ENCODE assay signal across 17 mouse cellular contexts in the genomic region with DNA sequence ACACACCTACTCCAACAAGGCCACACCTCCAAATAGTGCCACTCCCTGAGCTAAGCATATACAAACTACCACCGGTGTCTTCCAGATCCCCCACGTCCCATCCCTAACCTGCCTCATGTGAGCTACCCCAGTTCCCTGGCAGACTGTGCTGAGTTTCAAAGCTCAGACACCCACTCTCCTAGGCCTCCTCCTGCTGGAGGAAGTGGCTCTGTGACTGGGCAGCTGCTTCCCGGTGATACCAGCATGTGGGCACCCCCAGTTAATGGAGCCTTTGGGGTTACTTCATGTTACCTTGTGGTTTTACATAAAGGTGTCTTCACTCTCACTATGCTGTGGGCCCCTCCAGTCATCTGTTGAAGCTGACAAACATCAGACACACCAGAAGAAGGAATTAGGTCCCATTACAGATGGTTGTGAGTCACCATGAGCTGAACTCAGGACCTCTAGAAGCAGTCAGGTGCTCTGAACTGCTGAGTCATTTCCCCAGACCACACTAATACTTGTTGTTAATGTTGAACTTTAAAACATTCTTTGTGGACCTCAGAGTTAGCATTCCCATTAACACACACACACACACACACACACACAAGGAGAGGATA. TPM values are rescaled to one million over a fixed set of nuclear protein-coding genes. Genes with fewer than 3 reads are reported as not detected.
DNase-seq lines count a peak whose midpoint lies in the region; ATAC-seq and TF ChIP-seq lines count a peak whose summit lies in the region.
"Had no signal": no experiment of that assay in that cellular context is flagged by ENCODE, and none has a peak within 500 bp of the region (broad histone marks: within the 10 kb centered on the region; RNA-seq: fewer than 3 reads in every experiment).

No protein-coding gene starts in this region.

- H3K27me3 ChIP-seq in intestine, postnatal 0 days (replicated peaks; ENCODE audit: control insufficient read depth, insufficient read depth, low read length) = no peaks in the 10 kb centered on the region
- H3K27me3 ChIP-seq in intestine, embryonic 16.5 days (replicated peaks; ENCODE audit: control insufficient read depth, insufficient read depth, low read length) = no peaks in the 10 kb centered on the region
- H3K27me3 ChIP-seq in C2C12 (ENCODE audit: control insufficient read depth, insufficient read depth, insufficient read length) (no peaks in the 10 kb centered on the region), MEL (ENCODE audit: control insufficient read depth in 1 of 2, insufficient read depth in 2 of 2, low read length in 2 of 2) (no peaks in the 10 kb centered on the region)
- H3K27me3 ChIP-seq in stomach, postnatal 0 days (ENCODE audit: control insufficient read depth, insufficient read depth, low read length) = no peaks in the 10 kb centered on the region
- H3K27me3 ChIP-seq: midbrain, embryonic 12.5 days; Patski had no signal

- H3K79me3 ChIP-seq in C2C12 (ENCODE audit: low read depth) = no peaks in the 10 kb centered on the region

- no peaks in the 10 kb centered on the region for H3K79me2 ChIP-seq in C2C12 (ENCODE audit: control insufficient read depth, insufficient read depth)
- no peaks in the 10 kb centered on the region for H3K79me2 ChIP-seq in MEL (ENCODE audit: control insufficient read depth, insufficient read depth, low read length, poor library complexity)

- H3K4me1 ChIP-seq in intestine, postnatal 0 days (replicated peaks; ENCODE audit: control insufficient read depth, insufficient read depth, low read length) = no peaks in the 10 kb centered on the region
- no peaks in the 10 kb centered on the region for H3K4me1 ChIP-seq in intestine, embryonic 16.5 days (ENCODE audit: control insufficient read depth, insufficient read depth, low read length)
- peaks cover 6 to 19% of the 10 kb centered on the region in 2 experiments for H3K4me1 ChIP-seq in MEL (ENCODE audit: control insufficient read depth in 1 of 2, insufficient read depth in 2 of 2, low read length in 2 of 2)
- no peaks in the 10 kb centered on the region for H3K4me1 ChIP-seq in stomach, postnatal 0 days (replicated peaks; ENCODE audit: control insufficient read depth, insufficient read depth)
- H3K4me1 ChIP-seq: midbrain, embryonic 12.5 days had no signal

- peak; percentile 48 to 67; a peak in 2 of 4 replicates for TF ChIP-seq EP300 in MEL (IDR thresholded peaks at IDR 0.05; ENCODE audit: low read depth in 1 of 2, low read length in 2 of 2)
- no peak for TF ChIP-seq EP300 in stomach, postnatal 0 days (optimal IDR thresholded peaks at IDR 0.05)

- TF ChIP-seq CTCF in intestine, postnatal 0 days (IDR thresholded peaks at IDR 0.05; ENCODE audit: low read depth) = no peak
- TF ChIP-seq CTCF in C2C12 (IDR thresholded peaks at IDR 0.05; ENCODE audit: control insufficient read depth, insufficient read depth, insufficient read length) = no peak
- TF ChIP-seq CTCF in MEL (IDR thresholded peaks at IDR 0.05 in 2 of 3, conservative IDR thresholded peaks at IDR 0.05 in 1 of 3; ENCODE audit: control insufficient read depth in 1 of 3, insufficient read depth in 1 of 3, low read depth in 2 of 3, low read length in 3 of 3, poor library complexity in 1 of 3, severe bottlenecking in 1 of 3) = no peak
- TF ChIP-seq CTCF in stomach, postnatal 0 days (IDR thresholded peaks at IDR 0.05; ENCODE audit: low read depth) = no peak

- no peaks in the 10 kb centered on the region for H3K9me3 ChIP-seq in intestine, postnatal 0 days (ENCODE audit: control insufficient read depth)
- no peaks in the 10 kb centered on the region for H3K9me3 ChIP-seq in intestine, embryonic 16.5 days (ENCODE audit: control insufficient read depth, low read length)
- no peaks in the 10 kb centered on the region for H3K9me3 ChIP-seq in MEL (replicated peaks; ENCODE audit: insufficient read depth, low read length)
- H3K9me3 ChIP-seq in stomach, postnatal 0 days (ENCODE audit: control insufficient read depth, low read length) = no peaks in the 10 kb centered on the region
- H3K9me3 ChIP-seq: midbrain, embryonic 12.5 days had no signal

- H3K27ac ChIP-seq in intestine, postnatal 0 days (ENCODE audit: low read depth, low read length) = no peak overlapping the region
- H3K27ac ChIP-seq in intestine, embryonic 16.5 days (ENCODE audit: low read length) = no peak overlapping the region
- peak overlapping the region; percentile 27 for H3K27ac ChIP-seq in MEL (ENCODE audit: control insufficient read depth, low read depth, low read length)
- H3K27ac ChIP-seq in stomach, postnatal 0 days (replicated peaks) = no peak overlapping the region
- H3K27ac ChIP-seq: midbrain, embryonic 12.5 days had no signal

- peak; percentile 22 for ATAC-seq in intestine, postnatal 0 days
- ATAC-seq in intestine, embryonic 16.5 days = no peak
- ATAC-seq in hematopoietic stem cell, adult 5-6 weeks (replicated peaks in 1 of 2; ENCODE audit: insufficient read depth in 1 of 2, low FRiP score in 2 of 2, low TSS enrichment in 1 of 2, low read depth in 1 of 2, poor library complexity in 2 of 2, severe bottlenecking in 2 of 2) = peak; percentile 89 to 92
- no peak for ATAC-seq in cerebellum, adult (ENCODE audit: insufficient number of reproducible peaks, low FRiP score, low TSS enrichment)
- ATAC-seq in stomach, postnatal 0 days (ENCODE audit: low FRiP score, low TSS enrichment) = no peak
- ATAC-seq: Patski had no signal

- peak; percentile 67 for DNase-seq in MEL (ENCODE audit: low read depth, low spot score)
- DNase-seq in spleen, postnatal 36 days (ENCODE audit: low spot score in 2 of 2) = no peak
- DNase-seq in stomach, postnatal 0 days (ENCODE audit: low spot score) = no peak
- DNase-seq: cerebellum, adult 2 months; embryo, embryonic 11 days; thymus, postnatal 25 days had no signal

- TF ChIP-seq POLR2A in MEL (IDR thresholded peaks at IDR 0.05; ENCODE audit: control insufficient read depth in 1 of 2, insufficient read depth in 1 of 2, low read depth in 1 of 2, low read length in 2 of 2, poor library complexity in 1 of 2) = no peak

- WGBS in intestine, postnatal 0 days = 83% methylated on average over 3 of the region's 3 CpGs
- WGBS in intestine, embryonic 16.5 days = 92% methylated on average over 3 of the region's 3 CpGs
- WGBS in stomach, postnatal 0 days = 93% methylated on average over 3 of the region's 3 CpGs

- H3K4me3 ChIP-seq in intestine, postnatal 0 days (ENCODE audit: low read depth, low read length) = no peak overlapping the region
- no peak overlapping the region for H3K4me3 ChIP-seq in intestine, embryonic 16.5 days (ENCODE audit: low read length)
- H3K4me3 ChIP-seq in C2C12 (ENCODE audit: insufficient read depth, poor library complexity, severe bottlenecking) (no peak overlapping the region), MEL (ENCODE audit: control insufficient read depth in 1 of 2, insufficient read depth in 1 of 2, low read depth in 2 of 2, low read length in 2 of 2) (no peak overlapping the region)
- H3K4me3 ChIP-seq in stomach, postnatal 0 days (ENCODE audit: low read depth, low read length) = no peak overlapping the region
- H3K4me3 ChIP-seq: midbrain, embryonic 12.5 days; myocyte had no signal

- H3K9ac ChIP-seq in intestine, postnatal 0 days (ENCODE audit: low read depth, low read length) = no peak overlapping the region
- no peak overlapping the region for H3K9ac ChIP-seq in intestine, embryonic 16.5 days (ENCODE audit: low read depth, low read length)
- H3K9ac ChIP-seq in MEL (ENCODE audit: control insufficient read depth, low read depth, low read length, poor library complexity, severe bottlenecking) = no peak overlapping the region
- H3K9ac ChIP-seq in stomach, postnatal 0 days (ENCODE audit: low read length) = no peak overlapping the region
- H3K9ac ChIP-seq: midbrain, embryonic 12.5 days had no signal

- no peak overlapping the region for H3ac ChIP-seq in C2C12 (ENCODE audit: control insufficient read depth, insufficient read length, low read depth)

- peaks cover 31% of the 10 kb centered on the region; the same call in 1 of the 2 replicates for H3K36me3 ChIP-seq in intestine, postnatal 0 days (ENCODE audit: control insufficient read depth, insufficient read depth)
- H3K36me3 ChIP-seq in intestine, embryonic 16.5 days (ENCODE audit: control insufficient read depth, insufficient read depth, low read length) = no peaks in the 10 kb centered on the region
- H3K36me3 ChIP-seq in C2C12 (ENCODE audit: control insufficient read depth, insufficient read depth) (no peaks in the 10 kb centered on the region), MEL (ENCODE audit: control insufficient read depth in 1 of 2, insufficient read depth in 2 of 2, low read length in 2 of 2) (peaks cover 0 to 6% of the 10 kb centered on the region in 2 experiments; a peak in 3 of 4 replicates)
- peaks cover 2% of the 10 kb centered on the region; the same call in 1 of the 2 replicates for H3K36me3 ChIP-seq in stomach, postnatal 0 days (ENCODE audit: control insufficient read depth, insufficient read depth, low read length)

- H3K4me2 ChIP-seq in intestine, postnatal 0 days (replicated peaks; ENCODE audit: low read depth) = no peak overlapping the region
- no peak overlapping the region for H3K4me2 ChIP-seq in intestine, embryonic 16.5 days (ENCODE audit: low read depth, low read length)
- no peak overlapping the region for H3K4me2 ChIP-seq in stomach, postnatal 0 days (replicated peaks; ENCODE audit: low read depth)
- H3K4me2 ChIP-seq: midbrain, embryonic 12.5 days had no signal

- TF ChIP-seq RAD21 in MEL (IDR thresholded peaks at IDR 0.05; ENCODE audit: low read depth, low read length) = no peak

TF ChIP-seq in C2C12, 6 proteins besides CTCF, POLR2A, EP300 and RAD21:
- TF ChIP-seq MYOD1 (IDR thresholded peaks at IDR 0.05; ENCODE audit: control insufficient read depth, insufficient read length, low read depth) (peak; percentile 24), MAX (IDR thresholded peaks at IDR 0.05) (no peak)

TF ChIP-seq in MEL, 35 proteins besides CTCF, POLR2A, EP300 and RAD21 (continues in another document):
- TF ChIP-seq SIN3A (IDR thresholded peaks at IDR 0.05; ENCODE audit: low read length) = peak; percentile 43; the same call in 1 of the 2 replicates
- TF ChIP-seq ZMIZ1 (IDR thresholded peaks at IDR 0.05; ENCODE audit: low read depth, low read length) = no peak
- TF ChIP-seq UBTF (IDR thresholded peaks at IDR 0.05; ENCODE audit: borderline replicate concordance, insufficient read depth, low read depth, low read length) = no peak
- TF ChIP-seq NELFE (IDR thresholded peaks at IDR 0.05; ENCODE audit: low read depth, low read length) = no peak
- TF ChIP-seq USF1 (IDR thresholded peaks at IDR 0.05; ENCODE audit: low read depth, low read length) = no peak
- no peak for TF ChIP-seq JUND (IDR thresholded peaks at IDR 0.05; ENCODE audit: low read depth, low read length)

RNA-seq across cellular contexts. Expression of gene Slc46a2, which starts 19.8 kb away (rescaled TPM):
- polyA plus RNA-seq in intestine, postnatal 0 days (2015; fragmentation: Nextera tagmentation; extraction: Ambion mirVana) = not detected in 2 replicates
- not detected in 2 replicates for polyA plus RNA-seq in intestine, embryonic 16.5 days (2015; fragmentation: Nextera tagmentation; extraction: Ambion mirVana)
- polyA plus RNA-seq in C2C12 (2012; fragmentation: generic; extraction: Trizol) (not detected), MEL (2012; ENCODE audit: insufficient read depth in 1 of 2, insufficient read length in 2 of 2, low read depth in 1 of 2, low replicate concordance in 2 of 2, missing spikeins in 1 of 2) (not detected)
- total RNA-seq in MEL (2012; rRNA removed) = not detected in 2 replicates
- not detected in 2 replicates for total RNA-seq in hematopoietic stem cell, adult 5-6 weeks (2017)
- polyA plus RNA-seq in stomach, postnatal 0 days (2015; fragmentation: Nextera tagmentation; extraction: Ambion mirVana) = 9.5 and 10.5 TPM in 2 replicates
- total RNA-seq: layer of hippocampus, adult 8-10 months; left cerebral cortex, adult 8-10 months had no signal
- polyA plus RNA-seq: cerebellum, adult 2 months; kidney, embryonic 16.5 days; midbrain, embryonic 12.5 days; myocyte; Patski had no signal

Comparison
In these comparisons a context has a peak if more than half of its experiments do, and no peak if none do; other contexts are left out.
1. ATAC-seq: peak in intestine, postnatal 0 days (single experiment) and hematopoietic stem cell, adult 5-6 weeks (2 of 2); none in intestine, embryonic 16.5 days (single experiment), cerebellum, adult (single experiment) and stomach, postnatal 0 days (single experiment).
2. RNA of gene Slc46a2, which starts 19.8 kb away (polyA plus RNA-seq): 9.5 to 10.5 TPM in stomach, postnatal 0 days; not detected in C2C12 (single experiment), not detected in intestine, postnatal 0 days, not detected in intestine, embryonic 16.5 days and not detected in MEL; every median in the first group is over 10 times any median in the second.